Mouse (Mus musculus) thymus, adult 2 months (tissue): ENCODE results near the gene Tnrc6b.

Source experiments
- CTCF ChIP-seq: fragments of 200-500 bp; IDR thresholded peaks from 2 replicates; pipeline ENCODE4 v1.5.1; 2012; ENCODE audit warnings: mild to moderate bottlenecking, control low read depth, low read length, moderate library complexity, borderline replicate concordance; ENCODE audit not compliant: control insufficient read depth, poor library complexity, insufficient read depth; ENCODE audit errors: extremely low read depth
- POLR2A ChIP-seq: fragments of 200-500 bp; IDR thresholded peaks from 2 replicates; pipeline ENCODE4 v1.6.1; 2012; ENCODE audit warnings: mild to moderate bottlenecking, low read length, control low read depth, moderate library complexity; ENCODE audit not compliant: control insufficient read depth, poor library complexity, insufficient read depth; ENCODE audit errors: extremely low read depth

GRCm38 (mm10) chr15:80685603-80685895 is 25.6 kb upstream of the Tnrc6b start:
- TF ChIP-seq CTCF (no peak), POLR2A (no peak)
